Mouse (Mus musculus) thymus, postnatal 36 days (tissue): Measurements from ENCODE around the gene Fbxo28.
A peak's percentile ranks its signal among the peaks of the same experiment; 100 is the strongest.

Experiments
- DNase-seq, 2 experiments: peaks; one replicate each; pipeline ENCODE4 v3.0.0; 2022; ENCODE audit warnings: mixed read lengths in 2 of 2

The Fbxo28 gene

DNA sequence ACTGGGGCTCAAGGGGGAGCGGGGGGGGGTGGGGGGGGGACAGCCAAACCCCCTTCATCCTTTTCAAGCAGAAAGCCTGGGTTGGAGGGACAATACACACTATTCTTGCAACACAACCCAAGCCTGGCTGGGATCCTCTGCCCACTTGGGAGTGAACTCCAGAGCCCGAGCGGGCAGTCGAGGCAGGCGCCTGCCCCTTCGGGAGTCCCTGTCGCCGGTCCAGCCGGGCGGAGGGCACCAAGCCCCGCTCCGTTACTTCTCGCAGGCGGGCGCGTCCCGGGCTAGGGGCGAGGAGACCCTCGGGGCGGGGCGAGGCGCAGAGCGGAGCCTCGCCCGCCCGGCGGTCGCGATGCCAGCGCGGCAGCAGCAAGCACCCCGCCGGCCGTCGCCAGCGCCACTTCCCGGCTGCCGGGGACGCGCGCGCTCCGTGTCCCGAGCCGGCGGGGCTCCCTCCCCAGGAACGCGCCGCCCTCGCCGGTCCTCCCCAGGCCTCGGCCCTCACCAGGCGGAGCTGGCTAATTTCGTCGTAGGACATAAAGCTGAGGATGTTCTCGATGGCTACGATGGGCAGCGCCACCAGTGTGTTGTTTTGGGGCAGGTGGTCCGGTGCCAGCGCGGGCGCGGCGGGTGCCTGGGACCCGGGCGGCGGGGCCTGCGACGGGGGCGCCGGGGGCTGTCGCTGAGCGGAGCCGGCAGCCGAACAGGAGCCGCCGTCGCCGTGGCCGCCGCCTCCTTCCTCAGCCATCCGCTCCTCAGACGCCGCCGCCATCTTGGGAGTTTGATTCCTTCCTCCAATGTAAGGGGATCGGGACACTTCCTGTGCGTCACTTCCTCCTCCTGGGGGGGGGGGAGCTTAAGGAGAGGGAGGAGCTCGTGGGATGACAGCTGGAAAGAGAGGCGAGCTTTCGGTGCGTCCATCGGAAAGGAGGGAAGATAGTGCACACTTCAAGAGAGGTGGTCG lies at the start of gene Fbxo28:
Fbxo28 (minus strand) TSS at position 809 of the 961 bp plus-strand sequence.
- DNase-seq: peak; percentile 78 to 83

DNA sequence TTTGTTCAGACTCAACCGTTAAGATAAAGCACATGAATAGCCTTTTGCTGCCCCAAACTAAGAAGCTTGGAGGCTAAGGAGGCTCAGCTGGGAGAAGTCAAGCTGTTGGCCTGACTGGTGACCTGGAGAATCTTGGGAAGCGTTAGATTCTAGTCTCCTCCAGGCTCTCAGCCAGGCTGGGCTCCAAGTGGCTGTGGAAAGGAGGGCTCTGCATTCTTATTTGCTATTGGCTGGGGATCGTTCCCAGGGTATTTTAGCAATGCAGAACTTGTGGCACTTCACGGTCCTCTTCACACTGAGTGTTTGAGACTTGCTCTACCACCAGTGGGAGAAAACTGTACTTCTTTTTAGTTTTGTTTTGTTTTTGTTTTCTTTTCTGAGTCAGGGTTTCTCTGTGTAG lies 47.3 kb upstream of the Fbxo28 start:
- no peak for DNase-seq

DNA sequence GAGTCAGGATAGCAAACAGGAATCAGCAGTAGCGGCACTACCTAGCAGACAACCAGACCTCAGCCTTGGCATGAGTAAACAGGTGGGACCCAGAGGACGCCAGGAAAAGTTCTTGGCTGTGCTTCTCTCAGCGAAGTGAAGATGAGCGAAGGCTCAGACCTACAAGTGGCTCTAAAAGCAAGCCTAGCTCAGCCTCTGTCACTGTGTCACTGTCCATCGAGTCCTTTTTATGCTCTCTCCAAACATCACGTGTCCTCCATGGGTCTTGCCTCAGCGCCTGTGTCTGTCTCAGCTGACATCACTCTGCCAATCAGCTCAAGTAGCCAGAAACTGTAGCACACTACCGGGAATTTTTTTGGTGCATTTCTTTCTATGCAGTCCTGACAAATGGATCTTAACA lies 45.0 kb upstream of the Fbxo28 start:
- DNase-seq: no peak

DNA sequence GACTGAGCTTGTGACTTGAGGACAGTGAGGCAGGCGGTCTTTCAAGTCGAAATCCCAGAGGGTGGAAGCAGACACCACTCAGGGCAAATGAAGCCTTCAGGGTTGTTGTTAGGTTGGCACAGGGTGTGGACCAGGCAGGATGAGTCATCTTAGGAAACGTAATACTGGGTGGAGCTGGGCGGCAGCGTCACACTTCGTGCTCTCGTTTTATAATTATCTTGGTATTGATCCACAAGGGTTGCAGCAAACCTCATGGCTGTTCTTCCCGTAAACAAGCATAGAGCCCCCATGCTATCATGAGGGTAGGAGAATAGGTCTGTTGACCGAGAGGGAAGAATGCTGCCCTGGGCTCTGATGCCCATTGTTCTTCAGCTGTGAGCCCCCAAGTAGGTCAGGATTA lies 41.7 kb upstream of the Fbxo28 start:
- no peak for DNase-seq

DNA sequence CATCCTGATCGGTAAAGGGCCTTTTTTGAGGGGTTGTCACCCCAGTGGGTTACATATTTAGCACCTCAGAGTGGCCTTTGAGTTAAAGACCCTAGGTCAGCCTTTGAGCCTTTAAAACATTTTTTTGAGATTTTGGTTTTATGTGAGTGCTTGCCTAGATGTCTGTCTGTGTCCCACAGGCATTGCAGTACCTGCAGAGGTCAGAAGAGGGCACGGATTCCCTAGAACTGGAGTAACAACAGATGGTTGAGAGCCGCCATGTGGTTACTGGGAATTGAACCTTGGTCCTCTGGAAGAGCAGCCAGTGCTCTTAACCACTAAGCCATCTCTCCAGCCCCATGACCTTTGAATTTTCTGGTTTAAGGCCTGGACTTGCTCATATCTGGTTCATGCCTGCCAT lies 39.9 kb upstream of the Fbxo28 start:
- peak in 1 of 2 experiments; percentile 30 for DNase-seq

DNA sequence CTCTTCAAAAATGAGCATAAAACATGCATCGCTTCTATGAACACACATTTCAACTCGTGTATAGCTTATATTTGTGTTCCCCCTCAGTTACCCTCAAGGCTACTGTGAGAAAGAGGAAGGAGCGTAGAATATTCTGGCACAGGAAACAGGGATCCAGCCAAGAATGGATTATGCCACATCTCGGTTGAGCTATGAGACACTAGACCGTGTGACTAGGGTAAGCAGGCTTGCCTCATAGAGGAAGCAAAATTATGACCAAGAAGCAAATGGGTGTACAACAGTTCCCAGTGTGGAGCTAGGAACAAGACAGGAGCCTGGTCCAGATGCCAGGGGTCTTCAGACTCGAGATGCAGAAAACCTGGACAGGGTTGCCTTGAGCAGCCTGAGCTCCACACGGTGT lies 39.3 kb upstream of the Fbxo28 start:
- no peak for DNase-seq

DNA sequence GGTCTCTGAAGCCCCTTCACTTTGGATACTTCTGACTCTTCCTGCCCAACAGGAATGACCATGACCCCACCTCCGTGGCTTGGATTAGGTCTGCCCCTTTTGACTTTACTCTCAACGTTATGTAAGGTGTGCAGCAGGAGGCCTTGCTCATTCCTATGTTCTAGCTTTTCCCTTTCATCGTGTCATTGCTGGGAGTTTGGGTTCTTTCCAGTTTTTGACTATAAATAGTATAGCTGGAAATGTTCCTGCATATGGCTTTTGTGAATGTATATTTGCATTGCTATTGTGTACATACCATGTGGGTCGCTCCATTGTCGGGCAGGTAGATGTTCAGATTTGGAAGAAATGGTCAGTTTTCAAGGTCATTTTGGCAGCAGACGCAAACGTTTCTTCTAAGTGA lies 37.4 kb upstream of the Fbxo28 start:
- no peak for DNase-seq

DNA sequence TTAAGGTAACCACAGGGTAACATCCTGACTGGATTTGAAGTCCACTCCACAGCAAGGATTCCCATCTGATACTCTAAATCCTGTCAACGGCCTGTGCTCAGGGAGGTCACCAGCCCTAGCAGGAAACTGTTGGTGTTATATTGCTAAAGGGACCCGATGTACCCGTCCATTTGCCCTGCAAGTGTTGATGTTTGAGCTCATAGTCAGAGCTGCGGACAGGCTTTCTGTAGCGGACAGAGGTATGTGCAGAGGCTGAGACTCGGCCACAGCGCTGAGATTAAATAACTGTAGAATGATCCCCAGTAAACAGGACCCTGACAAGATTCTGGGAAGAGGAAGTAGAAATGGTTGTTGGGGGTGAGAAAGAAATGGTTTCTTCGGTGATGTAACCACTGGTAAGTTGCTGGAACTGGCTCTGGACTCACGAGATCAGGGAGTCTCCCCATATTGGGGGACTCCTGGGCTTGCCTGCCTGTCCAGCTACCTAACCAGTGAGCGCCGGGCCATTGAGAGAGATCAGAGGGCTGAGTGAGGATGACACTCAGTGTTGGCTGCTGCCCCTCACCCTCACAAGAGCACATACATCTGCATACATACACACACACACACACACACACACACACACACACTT lies 36.9 kb upstream of the Fbxo28 start:
- no peak for DNase-seq

DNA sequence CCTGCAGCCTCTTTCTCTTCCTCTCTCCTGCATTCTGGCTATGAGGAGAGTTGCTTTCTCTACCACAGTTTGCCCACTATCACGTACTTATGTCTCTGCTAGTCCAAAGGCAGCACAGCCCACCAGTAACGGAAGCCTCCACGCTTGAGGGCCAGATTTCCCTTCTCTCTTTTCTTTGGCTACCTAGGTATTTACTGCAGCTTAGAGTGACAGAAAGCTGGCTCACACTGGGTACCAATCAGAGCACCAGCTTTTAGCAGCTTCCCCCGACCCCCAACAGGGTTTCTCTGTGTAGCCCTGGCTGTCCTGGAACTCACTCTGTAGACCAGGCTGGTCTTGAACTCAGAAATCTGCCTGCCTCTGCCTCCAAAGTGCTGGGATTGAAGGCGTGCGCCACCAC lies 36.1 kb upstream of the Fbxo28 start:
- DNase-seq: no peak

DNA sequence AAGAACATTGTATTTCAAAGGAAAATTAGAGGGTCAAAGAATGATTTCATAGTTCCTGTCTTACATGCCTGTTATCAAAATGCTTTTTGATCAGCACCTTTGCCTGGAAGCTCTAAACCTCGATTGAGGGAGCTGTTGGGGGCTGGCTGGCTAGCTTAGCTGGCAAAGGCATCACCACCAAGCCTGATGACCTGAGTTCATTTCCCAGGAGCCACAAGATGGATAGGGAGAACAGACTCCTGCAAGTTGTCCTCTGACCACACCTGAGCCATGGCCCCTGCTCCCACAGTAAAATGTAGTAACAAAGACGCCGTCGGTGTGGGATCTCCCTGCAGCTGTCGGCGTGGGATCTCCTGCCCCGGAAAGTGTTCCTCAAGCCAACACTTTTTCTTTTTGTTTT lies 35.4 kb upstream of the Fbxo28 start:
- no peak for DNase-seq

DNA sequence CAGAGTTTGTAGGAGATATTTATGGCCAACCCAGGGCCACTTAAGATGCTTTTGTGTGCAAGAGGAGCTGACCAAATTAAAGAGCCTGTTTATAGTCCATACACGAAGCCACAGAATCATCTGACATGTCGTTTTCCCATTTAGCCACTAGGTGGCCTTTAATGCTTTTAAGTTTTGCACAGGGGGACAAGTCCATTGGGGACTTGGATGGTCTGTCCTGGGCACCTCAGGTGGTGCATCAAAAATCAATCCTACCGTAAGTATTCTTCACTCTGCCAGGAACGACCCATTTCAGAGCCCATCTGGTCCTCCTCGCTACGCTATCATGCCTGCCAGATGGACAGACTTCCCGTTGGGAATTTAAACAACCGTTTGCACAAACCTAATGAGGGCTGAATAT lies 34.8 kb upstream of the Fbxo28 start:
- no peak for DNase-seq

DNA sequence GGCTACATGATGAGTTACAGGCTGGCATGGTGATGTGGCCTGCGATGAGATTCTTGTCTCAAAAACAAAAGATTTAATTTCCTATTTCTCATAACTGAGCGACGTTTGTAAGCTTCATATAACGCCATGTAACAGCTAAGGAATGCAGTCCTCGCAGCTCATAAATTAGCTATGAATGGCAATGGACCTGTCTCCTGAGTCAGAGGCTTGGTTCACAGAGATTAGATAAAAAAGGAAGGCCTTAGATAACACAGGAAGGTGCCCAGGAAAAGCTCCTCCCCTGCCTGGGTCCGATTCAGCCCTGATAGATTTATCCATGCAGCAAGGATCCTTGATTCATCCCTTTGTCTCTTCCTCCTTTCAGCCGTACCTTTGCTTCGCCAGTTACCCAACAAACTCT lies 30.5 kb upstream of the Fbxo28 start:
- DNase-seq: no peak

DNA sequence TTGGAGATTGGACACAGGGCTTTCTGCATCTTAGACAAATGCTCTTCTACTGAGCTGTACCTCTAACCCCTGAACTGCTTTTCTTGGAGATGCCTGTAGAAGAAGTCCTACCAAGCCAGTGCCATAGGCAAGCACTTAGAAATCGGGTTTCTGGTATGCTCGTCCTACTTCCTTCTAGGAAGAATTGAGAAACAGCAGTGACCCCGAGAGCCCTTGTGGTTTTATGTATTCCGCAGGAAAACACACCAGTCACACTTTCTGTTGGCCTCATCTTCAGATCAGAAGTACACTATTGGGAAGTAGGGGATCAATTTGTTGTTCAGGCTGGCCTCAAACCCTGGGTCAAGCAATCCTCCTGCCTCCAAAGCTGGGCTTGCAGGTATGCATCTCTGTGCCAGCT lies 28.0 kb upstream of the Fbxo28 start:
- DNase-seq: no peak

DNA sequence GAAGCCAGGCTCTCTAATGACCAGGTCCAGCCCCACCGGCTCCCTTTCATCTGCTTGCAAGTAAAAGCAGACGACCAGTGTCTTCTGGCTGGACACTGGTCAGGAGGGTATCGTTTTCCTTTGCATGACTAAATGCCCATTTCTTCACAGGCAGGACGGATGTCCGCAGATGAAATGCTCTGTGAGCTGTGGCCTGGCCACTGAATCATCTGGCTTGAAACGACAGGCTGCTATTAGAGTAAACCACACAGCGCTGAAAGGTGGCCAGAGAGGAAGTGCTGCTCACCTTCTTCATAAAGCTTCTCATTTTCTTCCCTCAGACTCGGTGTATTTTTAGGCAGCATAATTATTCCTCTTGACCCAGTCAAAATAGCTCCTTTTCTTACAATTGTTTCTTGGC lies 27.4 kb upstream of the Fbxo28 start:
- no peak for DNase-seq

DNA sequence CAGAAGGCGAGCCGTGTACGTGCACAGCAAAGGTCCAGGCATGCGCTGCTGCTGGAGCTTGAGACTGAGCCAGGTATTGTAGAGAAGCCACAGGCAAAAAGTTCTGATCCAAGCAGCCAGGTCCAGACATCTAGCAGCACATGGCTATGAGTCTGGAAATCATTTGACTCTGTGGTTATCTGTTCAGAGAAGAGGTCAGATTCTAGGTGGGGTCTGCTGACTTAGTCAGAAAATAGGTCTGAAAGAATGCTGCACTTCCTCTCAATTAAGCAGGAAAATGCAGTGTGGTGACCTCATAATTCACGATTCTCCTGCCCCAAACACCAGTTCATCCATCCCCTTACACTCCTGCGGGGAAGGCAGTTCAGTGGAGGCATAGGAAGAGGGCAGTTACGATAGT lies 26.9 kb upstream of the Fbxo28 start:
- DNase-seq: no peak

DNA sequence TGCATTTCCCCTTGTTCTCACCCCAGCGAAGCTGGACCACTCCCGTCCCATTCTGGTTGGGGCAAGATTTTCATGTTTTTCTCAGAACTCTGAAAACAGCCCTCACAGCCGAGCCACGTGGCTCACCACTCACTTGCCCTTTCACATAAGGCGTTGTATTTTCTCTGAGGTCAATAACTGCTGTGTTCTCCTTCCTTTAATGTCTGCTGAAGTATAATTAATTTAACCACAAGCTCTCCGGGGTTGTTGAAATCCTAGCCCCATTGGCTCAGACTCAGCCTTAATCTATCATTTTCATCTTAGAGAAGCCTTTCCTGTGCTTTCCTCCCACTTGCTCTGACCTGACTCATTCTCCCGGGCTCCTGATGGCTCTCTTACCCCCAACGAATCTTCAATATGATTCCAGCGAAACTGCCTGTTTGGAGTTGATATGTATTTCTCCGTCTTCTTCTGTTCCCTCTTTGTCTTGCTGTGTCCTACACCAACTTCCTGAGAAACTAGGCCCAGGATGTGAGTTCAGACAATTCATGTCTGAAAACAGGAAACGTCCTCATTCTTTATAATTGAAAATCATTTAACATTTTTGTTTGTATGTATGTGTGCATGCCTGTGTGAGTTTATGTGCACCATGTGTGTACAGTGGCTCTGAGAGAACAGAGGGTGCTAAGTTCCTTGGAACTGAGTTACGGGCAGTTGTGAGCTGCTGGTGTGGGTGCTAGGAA lies 22.4 kb upstream of the Fbxo28 start:
- DNase-seq: no peak

DNA sequence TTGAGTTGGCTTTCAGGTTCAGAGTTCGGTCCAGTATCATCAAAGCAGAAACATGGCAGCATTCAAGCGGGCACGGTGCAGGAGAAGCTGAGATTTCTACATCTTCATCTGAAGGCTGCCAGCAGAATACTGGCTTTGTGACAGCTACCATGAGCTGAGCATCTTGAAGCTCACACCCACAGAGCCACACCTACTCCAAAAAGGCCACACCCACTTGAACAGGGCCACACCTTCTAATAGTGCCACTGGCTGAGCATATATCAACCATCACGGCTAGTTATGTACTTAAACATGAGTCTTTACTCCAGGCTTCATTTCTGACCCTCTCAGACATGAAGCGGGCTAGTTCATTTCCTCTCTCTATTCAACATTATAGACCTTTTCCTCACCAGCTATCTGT lies 21.3 kb upstream of the Fbxo28 start:
- DNase-seq: no peak

DNA sequence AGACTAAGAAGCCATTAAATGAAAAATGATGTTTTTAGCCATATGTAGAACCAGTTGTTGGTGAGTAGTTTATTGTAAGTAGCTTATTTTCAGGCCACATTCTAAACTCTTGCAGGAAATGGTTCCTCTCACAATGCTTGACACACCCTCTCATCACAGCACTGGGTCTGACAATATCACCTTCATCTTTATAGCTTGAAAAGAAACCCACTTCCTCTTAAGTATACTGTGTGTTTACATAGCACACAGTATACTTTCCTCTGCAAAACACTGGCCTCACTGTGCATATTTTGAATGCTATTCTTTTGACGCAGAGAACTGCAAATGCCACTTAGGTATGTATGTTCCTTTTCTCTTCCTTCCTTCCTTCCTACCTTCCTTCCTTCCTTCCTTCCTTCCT lies 16.7 kb upstream of the Fbxo28 start:
- DNase-seq: peak in 1 of 2 experiments; percentile 28

DNA sequence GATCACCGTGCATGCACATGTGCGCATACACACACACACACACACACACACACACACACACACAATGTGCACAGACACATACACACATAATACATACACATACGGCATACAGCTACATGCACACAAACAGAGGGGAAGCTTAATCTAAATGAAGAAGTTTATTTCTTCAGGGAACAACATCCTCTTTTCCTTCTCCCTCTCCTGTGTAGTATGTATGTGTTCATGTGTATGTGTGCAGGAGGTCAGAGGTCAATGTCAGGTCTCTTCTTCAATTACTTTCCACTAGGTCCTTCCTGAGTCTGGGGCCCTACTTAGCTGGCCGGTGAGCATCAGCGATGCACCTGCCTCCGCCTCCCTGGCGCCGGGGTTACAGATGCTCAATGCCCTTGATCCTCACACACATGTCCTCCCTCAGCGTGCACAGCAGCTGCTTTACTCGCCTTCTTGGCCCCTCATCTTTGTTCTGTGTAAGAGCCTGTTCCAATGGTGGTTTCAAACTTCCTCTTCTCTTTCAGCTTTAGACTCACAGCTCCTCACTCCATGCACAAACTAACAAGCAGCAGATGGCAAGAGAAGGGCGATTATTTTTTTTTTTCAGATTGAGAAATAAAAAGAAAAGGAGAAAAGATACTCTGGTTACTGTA lies 13.2 kb upstream of the Fbxo28 start:
- peak; percentile 61 to 79 for DNase-seq

DNA sequence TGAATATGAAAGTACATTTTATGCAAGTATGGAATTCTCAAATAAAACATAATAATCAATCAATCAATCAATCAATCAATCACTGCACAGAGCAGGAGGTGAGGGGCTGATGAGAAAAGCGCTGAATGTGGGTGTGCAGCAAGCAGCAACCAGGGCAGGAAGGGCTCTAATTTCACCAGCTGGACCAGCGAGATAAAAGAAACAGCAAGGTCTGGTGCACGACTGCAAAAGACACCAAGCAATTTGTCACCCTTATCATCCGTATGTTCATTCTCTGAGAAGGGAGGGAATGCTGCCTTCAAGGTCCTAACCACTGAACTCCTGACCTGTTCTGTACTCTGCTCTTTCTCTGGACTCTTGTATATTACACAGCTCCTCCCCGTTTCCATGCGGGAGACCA lies 8.1 kb upstream of the Fbxo28 start:
- no peak for DNase-seq

DNA sequence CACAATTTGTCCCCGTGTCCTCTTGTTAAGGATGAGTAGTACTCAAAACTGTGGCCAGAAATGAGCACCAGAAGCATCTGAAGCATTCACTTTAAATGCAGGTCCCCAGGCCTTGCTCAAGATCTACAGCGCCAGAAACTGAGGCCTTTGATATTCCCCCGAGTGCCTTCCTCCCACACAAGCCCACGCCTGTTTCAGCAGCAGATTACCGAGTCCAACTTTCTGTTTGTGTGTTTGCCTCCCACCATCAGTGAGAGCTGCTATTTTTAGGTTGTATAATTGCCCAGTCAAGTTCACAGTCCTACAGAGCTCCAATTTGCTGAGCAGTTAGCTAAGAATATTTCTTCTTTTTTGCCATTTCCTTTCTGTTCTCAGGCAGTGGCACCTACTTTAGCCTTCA lies 5.1 kb upstream of the Fbxo28 start:
- DNase-seq: no peak

DNA sequence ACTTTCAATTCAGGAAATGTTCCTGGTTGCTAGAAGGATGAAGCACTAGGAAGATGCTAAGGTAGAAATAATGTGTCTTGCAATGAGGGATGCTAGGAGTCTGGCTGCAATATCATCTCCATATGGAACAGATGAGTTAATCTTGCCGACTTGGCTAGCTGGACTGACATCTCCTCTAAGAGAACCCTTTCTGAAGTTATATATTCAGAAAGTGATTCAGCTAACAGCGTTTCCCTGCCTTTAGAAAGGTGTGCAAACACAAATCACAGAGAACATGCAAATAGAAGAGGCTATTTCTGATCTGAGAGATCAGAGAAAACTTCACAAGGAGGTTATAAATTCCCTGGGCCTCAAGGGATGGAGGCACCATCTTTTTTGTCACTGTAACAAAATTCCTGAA lies 4.4 kb upstream of the Fbxo28 start:
- DNase-seq: no peak

DNA sequence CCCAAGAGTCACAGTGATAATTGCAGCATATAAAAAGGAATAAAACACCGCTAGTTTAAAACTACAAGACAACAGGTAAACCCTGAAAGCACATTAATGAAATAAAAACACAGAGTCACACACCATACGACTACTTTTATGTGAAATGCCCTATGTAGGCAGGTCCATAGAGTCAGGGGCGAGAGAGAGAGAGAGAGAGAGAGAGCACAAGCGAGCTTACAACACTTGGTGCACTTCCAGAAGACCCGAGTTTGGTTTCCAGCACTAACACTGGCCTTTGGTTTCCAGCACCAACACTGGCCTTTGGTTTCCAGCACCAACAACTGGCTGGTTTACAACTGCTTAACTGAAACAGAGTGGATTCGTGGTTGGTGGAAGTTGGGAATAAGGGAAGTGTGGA lies 564 bp upstream of the Fbxo28 start:
- no peak for DNase-seq
